Mouse (Mus musculus) heart, adult 8-10 months (tissue): ENCODE results near the gene Wscd2. TPM values are rescaled to one million over a fixed set of nuclear protein-coding genes. Genes with fewer than 3 reads are reported as not detected.

Experiments used
- DNase-seq: peaks from one replicate; pipeline ENCODE4 v3.0.0; 2022; ENCODE audit warnings: low spot score
- total RNA-seq, 4 experiments: library from RNA; stranded (reverse); gene quantifications; 2 replicates each; pipeline ENCODE4 v1.2.4; 2022

Wscd2 gene
- under 1 TPM in 3 of 4 experiments, not detected in 1; 0.11 to 0.23 (median 0.16) TPM for total RNA-seq

GRCm38 (mm10) chr5:113490033-113490432 lies at the start of gene Wscd2:
Wscd2 (plus strand) TSS chr5:113490333.
- DNase-seq, result no peak

- no peak for DNase-seq
Measured at GRCm38 (mm10) chr5:113442180-113442579, 48.0 kb upstream of the Wscd2 start.

- no peak for DNase-seq
Measured at GRCm38 (mm10) chr5:113448023-113448734, 42.0 kb upstream of the Wscd2 start.

- DNase-seq, result no peak
Measured at GRCm38 (mm10) chr5:113449336-113449735, 40.8 kb upstream of the Wscd2 start.

GRCm38 (mm10) chr5:113452691-113453090 lies 37.4 kb upstream of the Wscd2 start:
- no peak for DNase-seq

GRCm38 (mm10) chr5:113453356-113453755 lies 36.8 kb upstream of the Wscd2 start:
- DNase-seq, result no peak

GRCm38 (mm10) chr5:113456020-113456419 lies 34.1 kb upstream of the Wscd2 start:
- DNase-seq, result no peak

GRCm38 (mm10) chr5:113456756-113457155 lies 33.4 kb upstream of the Wscd2 start:
- no peak for DNase-seq

- no peak for DNase-seq
Measured at GRCm38 (mm10) chr5:113457260-113457659, 32.9 kb upstream of the Wscd2 start.

- no peak for DNase-seq
Measured at GRCm38 (mm10) chr5:113459942-113460341, 30.2 kb upstream of the Wscd2 start.

- DNase-seq, result no peak
Measured at GRCm38 (mm10) chr5:113461582-113461981, 28.6 kb upstream of the Wscd2 start.

GRCm38 (mm10) chr5:113461998-113462625 lies 28.0 kb upstream of the Wscd2 start:
- no peak for DNase-seq

GRCm38 (mm10) chr5:113464731-113465130 lies 25.4 kb upstream of the Wscd2 start:
- DNase-seq, result no peak

- DNase-seq, result no peak
Measured at GRCm38 (mm10) chr5:113466536-113466935, 23.6 kb upstream of the Wscd2 start.

- DNase-seq, result no peak
Measured at GRCm38 (mm10) chr5:113467072-113467471, 23.1 kb upstream of the Wscd2 start.

- no peak for DNase-seq
Measured at GRCm38 (mm10) chr5:113467765-113468164, 22.4 kb upstream of the Wscd2 start.

- DNase-seq, result no peak
Measured at GRCm38 (mm10) chr5:113468625-113469024, 21.5 kb upstream of the Wscd2 start.

GRCm38 (mm10) chr5:113469231-113469630 lies 20.9 kb upstream of the Wscd2 start:
- no peak for DNase-seq

GRCm38 (mm10) chr5:113469826-113470225 lies 20.3 kb upstream of the Wscd2 start:
- DNase-seq, result no peak

GRCm38 (mm10) chr5:113471417-113471816 lies 18.7 kb upstream of the Wscd2 start:
- DNase-seq, result peak; percentile 81

- no peak for DNase-seq
Measured at GRCm38 (mm10) chr5:113472339-113472738, 17.8 kb upstream of the Wscd2 start.

- no peak for DNase-seq
Measured at GRCm38 (mm10) chr5:113476816-113477215, 13.3 kb upstream of the Wscd2 start.

GRCm38 (mm10) chr5:113479075-113479474 lies 11.1 kb upstream of the Wscd2 start:
- no peak for DNase-seq
